Mouse (Mus musculus) hindbrain, embryonic 15.5 days (tissue): ENCODE results near the gene Zbtb20. TPM values are rescaled to one million over a fixed set of nuclear protein-coding genes. Genes with fewer than 3 reads are reported as not detected.

Experiments
- ATAC-seq: fragments of 200-750 bp; cut with Nextera tagmentation; 2 replicates; pipeline ENCODE4 v1.8.0; 2017; ENCODE audit warnings: low read depth, moderate number of reproducible peaks, moderate TSS enrichment; ENCODE audit not compliant: low FRiP score
- H3K27ac ChIP-seq: fragments of 300-500 bp; sonication (generic); replicated peaks from 2 replicates; pipeline ENCODE4 v1.5.1; 2015; ENCODE audit warnings: mild to moderate bottlenecking, inconsistent platforms
- H3K27me3 ChIP-seq: fragments of 300-500 bp; sonication (generic); 2 replicates; pipeline ENCODE4 v1.6.1; 2015; ENCODE audit warnings: control low read depth, inconsistent platforms
- H3K36me3 ChIP-seq: fragments of 300-500 bp; sonication (generic); 2 replicates; pipeline ENCODE4 v1.6.1; 2015; ENCODE audit warnings: control low read depth, inconsistent platforms
- H3K4me1 ChIP-seq: fragments of 300-500 bp; sonication (generic); replicated peaks from 2 replicates; pipeline ENCODE4 v1.6.1; 2015; ENCODE audit warnings: control low read depth, inconsistent platforms
- H3K4me2 ChIP-seq: fragments of 300-500 bp; sonication (generic); 2 replicates; pipeline ENCODE4 v1.6.1; 2015; ENCODE audit warnings: moderate library complexity, mild to moderate bottlenecking, inconsistent platforms
- H3K4me3 ChIP-seq: fragments of 300-500 bp; sonication (generic); 2 replicates; pipeline ENCODE4 v1.5.1; 2015; ENCODE audit warnings: mild to moderate bottlenecking, inconsistent platforms
- H3K9ac ChIP-seq: fragments of 300-500 bp; sonication (generic); 2 replicates; pipeline ENCODE4 v1.6.1; 2015; ENCODE audit warnings: inconsistent platforms
- H3K9me3 ChIP-seq: fragments of 300-500 bp; sonication (generic); 2 replicates; pipeline ENCODE4 v1.6.1; 2016; ENCODE audit warnings: control low read depth, inconsistent platforms
- WGBS: fragments of 180-500 bp; shearing (Covaris S2); methylation state at CpG from one replicate; pipeline ENCODE4 v1.1.7; 2015; 5-methylcytosine and 5-hydroxymethylcytosine counted together
- polyA plus RNA-seq: library from polyadenylated mRNA; unstranded; fragments of >200 nt; fragmentation: Nextera tagmentation; extraction: Ambion mirVana; gene quantifications from 2 replicates; pipeline ENCODE4 v1.2.1, GENCODE M21; 2015

Zbtb20 gene
- polyA plus RNA-seq, 1 experiment from 2014 or later = 60.9 TPM

DNA sequence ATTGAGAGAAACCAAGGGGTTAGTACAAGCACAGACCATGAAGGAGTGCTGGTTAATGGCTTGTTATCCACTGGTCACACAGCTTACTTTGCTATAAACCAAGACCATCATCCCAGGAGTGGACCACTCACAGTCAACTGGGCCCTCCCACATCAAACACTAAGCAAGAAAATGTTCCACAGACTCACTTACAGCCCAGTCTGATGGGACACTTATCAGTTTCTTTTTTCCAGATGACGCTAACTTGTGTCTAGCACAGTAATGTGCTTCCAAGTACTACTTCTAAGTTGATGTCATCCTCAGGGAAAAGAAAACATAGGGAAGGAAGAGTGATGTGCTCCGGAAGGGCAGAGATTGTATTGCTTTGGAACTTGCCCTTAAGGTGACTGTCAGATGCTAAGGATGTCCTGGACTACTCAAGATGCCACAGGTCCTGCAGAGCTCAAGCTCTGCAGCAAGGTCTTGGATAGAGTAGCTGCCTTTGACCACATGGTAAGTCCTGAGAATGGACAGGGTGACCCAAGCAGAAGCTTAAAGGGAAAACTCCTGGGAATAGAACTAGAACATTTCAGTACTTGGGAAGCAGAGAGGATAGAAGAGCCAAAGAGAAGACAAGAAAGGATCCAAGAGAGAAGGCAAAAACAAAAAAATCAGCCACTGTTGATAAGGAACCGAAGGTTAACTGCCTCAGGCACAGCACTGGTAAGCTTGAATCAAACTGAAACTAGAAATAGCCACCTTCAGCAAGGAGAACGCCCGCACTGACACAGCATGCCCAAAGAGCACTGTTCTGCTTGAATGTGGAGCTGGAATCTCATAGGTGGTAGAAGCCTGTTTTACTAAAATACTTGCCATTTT lies 556.1 kb downstream of the Zbtb20 start:
- Histone ChIP-seq H3K9ac (no peak overlapping the region), H3K9me3 (no peaks in the 10 kb centered on the region), H3K4me2 (no peak overlapping the region), H3K27ac (no peak overlapping the region), H3K4me1 (no peaks in the 10 kb centered on the region), H3K27me3 (no peaks in the 10 kb centered on the region), H3K36me3 (no peaks in the 10 kb centered on the region), H3K4me3 (no peak overlapping the region)
- WGBS = 92% methylated on average over 5 of the region's 5 CpGs
- no peak for ATAC-seq

DNA sequence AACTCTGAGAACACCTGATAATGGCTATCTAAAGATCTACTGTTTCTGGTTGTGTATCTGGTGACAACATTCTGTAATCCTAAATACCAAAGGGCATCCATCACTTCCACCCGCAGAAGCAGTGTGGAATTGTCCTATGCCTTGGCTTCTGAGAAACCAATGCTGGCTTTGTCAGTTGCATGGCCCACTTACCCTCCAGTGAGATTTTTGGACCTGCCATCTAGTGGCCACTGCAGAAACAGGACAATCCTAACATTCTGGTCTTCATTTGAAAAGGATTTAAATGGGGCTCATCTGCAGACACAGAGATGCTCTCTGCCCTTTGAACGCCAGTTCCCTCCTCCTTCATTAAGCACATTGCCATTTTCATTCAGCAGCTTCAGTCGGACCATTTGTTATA lies 559.3 kb downstream of the Zbtb20 start:
- Histone ChIP-seq H3K4me1 (no peaks in the 10 kb centered on the region), H3K27ac (no peak overlapping the region), H3K27me3 (no peaks in the 10 kb centered on the region), H3K4me2 (no peak overlapping the region), H3K4me3 (no peak overlapping the region), H3K9ac (no peak overlapping the region), H3K9me3 (no peaks in the 10 kb centered on the region), H3K36me3 (no peaks in the 10 kb centered on the region)
- WGBS = 39% methylated on average over 3 of the region's 3 CpGs
- no peak for ATAC-seq

DNA sequence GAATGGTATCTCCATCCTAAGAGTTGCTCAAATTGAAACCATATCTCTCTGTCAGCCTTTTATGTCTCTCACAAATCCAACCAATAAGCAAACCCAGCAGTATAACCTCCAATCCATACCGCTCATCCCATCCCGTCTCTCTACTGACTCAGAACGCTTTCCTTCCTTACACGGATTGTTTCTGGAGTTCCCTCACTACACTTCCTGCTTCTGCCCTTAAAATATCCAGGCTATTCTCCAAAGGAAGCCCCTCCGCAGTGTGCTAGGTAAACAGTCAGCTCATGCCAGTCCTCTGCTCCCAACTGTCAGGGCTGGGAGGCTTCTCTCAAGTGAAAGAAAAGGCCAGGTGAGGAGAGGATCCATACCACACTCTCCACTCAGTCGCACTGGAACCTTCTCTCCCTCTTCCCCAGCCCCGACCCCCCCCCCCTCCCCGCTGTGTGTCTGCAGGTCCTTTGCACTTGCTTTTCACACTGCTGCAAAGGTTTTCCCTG lies 563.2 kb downstream of the Zbtb20 start:
- Histone ChIP-seq H3K27ac (no peak overlapping the region), H3K36me3 (no peaks in the 10 kb centered on the region), H3K4me1 (0 out of 2 replicates have a peak, but pooled peaks cover 4% of the 10 kb centered on the region), H3K4me3 (no peak overlapping the region), H3K9ac (no peak overlapping the region), H3K9me3 (no peaks in the 10 kb centered on the region), H3K27me3 (no peaks in the 10 kb centered on the region), H3K4me2 (no peak overlapping the region)
- WGBS = 77% methylated on average over 8 of the region's 8 CpGs
- ATAC-seq = no peak

DNA sequence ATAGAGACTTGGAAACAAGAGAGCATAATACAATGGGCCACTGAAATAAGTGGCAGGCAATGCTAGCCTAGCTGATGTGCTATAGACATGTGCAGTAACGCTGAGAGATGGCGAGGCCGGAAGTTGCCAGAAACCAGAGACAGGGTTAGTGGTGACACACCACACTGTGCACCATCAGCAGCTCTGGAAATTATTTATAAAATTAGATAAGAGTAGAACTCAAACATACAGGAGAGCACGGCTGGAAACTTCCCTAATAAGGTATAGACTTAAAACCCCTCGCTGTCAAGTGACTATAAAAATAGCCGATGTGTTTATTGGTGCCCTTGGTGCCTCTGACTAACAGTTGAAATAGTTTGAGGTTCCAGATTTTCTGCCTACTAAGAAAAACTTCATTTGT lies 565.7 kb downstream of the Zbtb20 start:
- H3K4me3 ChIP-seq = no peak overlapping the region
- H3K27ac ChIP-seq = no peak overlapping the region
- no peaks in the 10 kb centered on the region for H3K9me3 ChIP-seq
- H3K4me1 ChIP-seq = 0 out of 2 replicates have a peak, but pooled peaks cover 4% of the 10 kb centered on the region
- H3K27me3 ChIP-seq = no peaks in the 10 kb centered on the region
- H3K4me2 ChIP-seq = no peak overlapping the region
- ATAC-seq = no peak
- no peak overlapping the region for H3K9ac ChIP-seq
- no peaks in the 10 kb centered on the region for H3K36me3 ChIP-seq
- 91% methylated on average over 6 of the region's 6 CpGs for WGBS

DNA sequence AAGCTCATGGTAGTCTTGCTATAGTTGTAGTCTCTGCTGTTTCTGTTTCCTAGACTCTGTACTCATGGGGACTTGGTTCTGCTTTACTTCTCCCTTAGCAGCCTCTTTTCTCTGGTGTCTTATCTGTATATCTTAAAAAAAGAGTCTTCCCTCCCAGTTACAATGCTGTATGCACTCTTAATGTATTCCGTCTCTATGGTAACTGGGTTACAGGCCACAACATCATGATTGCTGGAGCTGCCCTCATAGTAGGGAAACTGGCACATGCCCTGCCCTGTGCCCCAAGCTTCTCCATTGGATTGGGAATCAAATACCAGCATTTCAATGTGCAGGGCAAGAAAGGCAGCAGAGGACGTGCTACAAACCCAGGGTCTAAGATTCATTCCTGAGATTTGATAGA lies 567.4 kb downstream of the Zbtb20 start:
- H3K9me3 ChIP-seq = no peaks in the 10 kb centered on the region
- H3K4me3 ChIP-seq = no peak overlapping the region
- no peak for ATAC-seq
- H3K4me1 ChIP-seq = 0 out of 2 replicates have a peak, but pooled peaks cover 4% of the 10 kb centered on the region
- no peak overlapping the region for H3K4me2 ChIP-seq
- H3K27ac ChIP-seq = no peak overlapping the region
- WGBS = 74% methylated on average over 2 of the region's 2 CpGs
- no peaks in the 10 kb centered on the region for H3K27me3 ChIP-seq
- no peaks in the 10 kb centered on the region for H3K36me3 ChIP-seq
- H3K9ac ChIP-seq = no peak overlapping the region

DNA sequence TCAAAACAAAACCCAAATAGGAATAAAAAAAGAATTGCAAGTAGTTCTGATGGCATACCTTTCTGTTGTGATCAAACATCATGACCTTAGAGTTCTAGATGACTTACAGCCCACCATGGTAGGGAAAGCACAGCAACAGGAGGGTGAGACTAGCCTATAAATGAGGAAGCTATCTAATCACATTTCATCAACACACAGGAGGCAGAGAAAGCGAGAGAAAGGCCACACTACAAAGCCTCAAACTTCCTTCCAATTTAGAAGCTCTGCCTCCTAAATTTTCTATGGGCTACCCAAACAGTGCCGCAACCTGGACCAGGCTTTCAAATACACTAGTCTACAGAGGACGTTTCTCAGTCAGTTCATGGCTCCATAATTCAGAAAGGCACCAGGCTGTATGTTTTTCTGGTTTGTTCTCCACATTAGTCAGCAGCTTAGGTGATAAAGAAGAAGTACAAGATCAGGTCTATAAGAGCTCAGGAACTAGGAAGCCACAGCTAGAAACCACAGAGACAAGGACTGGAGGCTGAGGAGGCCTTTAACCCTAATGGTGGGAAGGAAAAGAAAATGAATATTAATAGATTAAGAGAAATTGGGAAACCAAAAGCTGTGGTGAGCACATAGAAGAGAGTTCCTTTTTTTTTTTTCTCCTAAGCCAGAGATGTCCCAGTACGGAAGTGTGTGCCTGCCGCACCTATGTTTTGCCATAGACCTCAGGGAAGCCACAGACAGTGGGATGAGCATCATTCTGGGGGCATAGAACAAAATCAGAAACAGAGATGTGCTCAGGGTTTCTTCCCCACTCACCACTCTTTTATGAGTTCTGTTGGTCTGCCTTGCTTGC lies 572.7 kb downstream of the Zbtb20 start:
- H3K9me3 ChIP-seq = no peaks in the 10 kb centered on the region
- no peak for ATAC-seq
- no peaks in the 10 kb centered on the region for H3K36me3 ChIP-seq
- H3K4me2 ChIP-seq = no peak overlapping the region
- no peaks in the 10 kb centered on the region for H3K27me3 ChIP-seq
- H3K27ac ChIP-seq = no peak overlapping the region
- WGBS = 89% methylated on average over 5 of the region's 5 CpGs
- H3K4me1 ChIP-seq = no peaks in the 10 kb centered on the region
- no peak overlapping the region for H3K9ac ChIP-seq
- no peak overlapping the region for H3K4me3 ChIP-seq

DNA sequence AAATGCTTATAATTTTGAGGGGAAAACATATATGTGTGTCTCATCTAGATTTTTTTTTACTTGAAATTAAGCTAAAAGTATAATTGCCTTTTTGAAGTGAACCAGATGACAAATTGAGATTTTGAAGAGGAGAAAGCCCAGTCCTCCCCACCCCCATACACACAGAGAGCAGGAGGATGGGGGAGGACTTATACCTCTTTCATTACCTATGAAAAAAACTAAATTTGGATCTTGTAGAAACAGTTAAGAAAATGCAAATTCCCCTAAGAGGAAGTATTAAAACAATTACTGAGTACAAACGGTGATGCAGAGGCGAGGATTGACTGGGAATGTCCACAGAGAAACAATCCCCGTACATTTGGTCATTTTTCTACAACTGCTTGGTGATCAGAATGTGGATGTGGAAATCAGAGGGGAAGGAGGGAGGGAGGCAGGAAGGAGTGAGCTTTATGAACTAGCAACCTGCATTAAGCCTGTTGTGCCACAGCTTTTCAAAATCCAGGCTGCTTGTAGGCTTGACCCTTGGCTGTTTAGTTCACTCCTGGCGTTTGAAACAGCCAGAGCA lies 578.8 kb downstream of the Zbtb20 start:
- Histone ChIP-seq H3K4me2 (no peak overlapping the region), H3K9ac (no peak overlapping the region), H3K4me3 (no peak overlapping the region), H3K36me3 (no peaks in the 10 kb centered on the region), H3K9me3 (no peaks in the 10 kb centered on the region), H3K27ac (no peak overlapping the region), H3K27me3 (no peaks in the 10 kb centered on the region), H3K4me1 (0 out of 2 replicates have a peak, but pooled peaks cover 3% of the 10 kb centered on the region)
- no peak for ATAC-seq
- WGBS = 62% methylated on average over 4 of the region's 4 CpGs

DNA sequence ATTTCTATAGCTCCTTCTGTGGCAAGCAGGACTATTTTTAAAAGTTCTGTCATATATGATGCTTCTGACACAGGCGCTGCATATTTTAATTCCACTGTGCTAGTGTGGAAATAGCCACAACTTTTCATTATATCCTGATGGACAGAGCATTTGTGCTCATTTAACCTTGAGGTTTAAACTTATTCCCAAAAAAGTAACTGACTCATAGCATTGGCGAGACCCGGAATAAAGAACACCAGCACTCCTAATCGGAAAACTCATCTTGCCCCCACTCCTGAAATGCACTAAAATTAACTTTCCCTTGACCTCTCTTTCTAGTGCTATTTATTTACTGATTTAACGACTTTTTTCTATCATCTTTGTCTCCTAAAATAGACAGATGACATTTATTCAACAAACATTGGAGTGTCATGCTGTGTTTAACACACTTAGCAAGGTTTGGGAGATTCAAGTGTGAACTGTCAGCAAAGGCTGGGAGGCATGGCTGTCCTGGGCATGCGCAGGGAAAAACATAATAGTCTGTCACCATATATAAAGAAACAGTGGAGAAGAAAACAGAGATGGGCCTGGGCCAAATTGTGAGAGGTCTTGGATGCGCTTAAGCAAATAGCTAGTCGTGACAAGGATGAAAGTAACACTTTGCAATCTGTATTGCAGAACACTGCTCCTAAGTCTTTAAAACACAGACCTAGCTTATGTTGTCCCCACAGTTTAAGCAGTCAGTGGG lies 580.9 kb downstream of the Zbtb20 start:
- Histone ChIP-seq H3K9me3 (no peaks in the 10 kb centered on the region), H3K36me3 (no peaks in the 10 kb centered on the region), H3K4me2 (no peak overlapping the region), H3K4me3 (no peak overlapping the region), H3K27ac (no peak overlapping the region), H3K27me3 (no peaks in the 10 kb centered on the region), H3K9ac (no peak overlapping the region), H3K4me1 (0 out of 2 replicates have a peak, but pooled peaks cover 3% of the 10 kb centered on the region)
- WGBS = 80% methylated on average over 8 of the region's 8 CpGs
- ATAC-seq = no peak

DNA sequence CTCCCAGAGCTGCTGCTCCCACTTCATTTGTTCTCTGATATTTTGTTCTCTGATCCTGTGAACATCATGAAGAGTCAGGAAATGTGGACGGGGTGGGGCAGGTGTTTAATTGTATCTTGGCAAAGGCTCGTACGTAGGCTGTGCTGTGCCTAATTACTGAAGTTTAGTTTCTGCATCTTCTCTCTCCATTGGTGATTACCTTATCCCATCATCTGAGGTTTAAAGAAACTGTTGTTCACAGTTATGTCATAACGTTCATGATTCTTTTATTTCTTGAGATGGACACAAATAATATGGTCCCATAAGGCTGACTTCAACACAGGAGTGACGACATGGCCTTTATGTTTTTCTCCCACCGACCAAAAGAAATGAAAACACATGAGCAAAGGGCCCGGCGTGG lies 582.1 kb downstream of the Zbtb20 start:
- no peak overlapping the region for H3K4me3 ChIP-seq
- no peaks in the 10 kb centered on the region for H3K36me3 ChIP-seq
- WGBS = 81% methylated on average over 8 of the region's 8 CpGs
- no peaks in the 10 kb centered on the region for H3K9me3 ChIP-seq
- no peaks in the 10 kb centered on the region for H3K27me3 ChIP-seq
- no peak overlapping the region for H3K27ac ChIP-seq
- H3K9ac ChIP-seq = no peak overlapping the region
- no peak for ATAC-seq
- H3K4me1 ChIP-seq = peaks cover 8% of the 10 kb centered on the region; the same call in 1 of the 2 replicates
- H3K4me2 ChIP-seq = no peak overlapping the region

DNA sequence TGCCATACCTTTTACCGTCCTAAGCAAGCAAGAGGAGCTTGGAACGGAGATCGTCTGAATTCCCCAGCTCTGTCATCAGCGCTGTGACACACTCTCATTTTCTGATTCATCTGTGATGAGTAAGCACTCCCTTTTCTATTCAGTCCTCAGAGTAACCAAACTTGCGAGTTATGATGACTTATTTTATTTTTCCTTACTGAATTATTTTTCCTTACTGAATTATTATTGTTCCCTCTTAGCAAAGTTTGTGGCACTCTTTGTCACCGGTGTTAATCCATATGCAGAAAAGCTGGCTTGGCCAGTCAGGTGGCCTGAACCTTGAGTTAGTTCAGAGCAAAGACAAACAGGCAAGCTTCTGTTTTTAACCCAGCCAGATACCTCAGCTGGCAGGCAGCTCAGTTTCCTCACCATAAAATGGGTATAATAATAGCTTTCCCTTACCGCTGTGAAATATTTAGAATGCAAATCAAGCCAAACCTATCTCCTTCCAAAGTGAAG lies 583.1 kb downstream of the Zbtb20 start:
- no peak overlapping the region for H3K9ac ChIP-seq
- H3K27me3 ChIP-seq = no peaks in the 10 kb centered on the region
- 83% methylated on average over 7 of the region's 7 CpGs for WGBS
- no peaks in the 10 kb centered on the region for H3K9me3 ChIP-seq
- no peak overlapping the region for H3K4me3 ChIP-seq
- no peak for ATAC-seq
- no peaks in the 10 kb centered on the region for H3K36me3 ChIP-seq
- H3K27ac ChIP-seq = no peak overlapping the region
- peaks cover 11% of the 10 kb centered on the region for H3K4me1 ChIP-seq
- H3K4me2 ChIP-seq = no peak overlapping the region

DNA sequence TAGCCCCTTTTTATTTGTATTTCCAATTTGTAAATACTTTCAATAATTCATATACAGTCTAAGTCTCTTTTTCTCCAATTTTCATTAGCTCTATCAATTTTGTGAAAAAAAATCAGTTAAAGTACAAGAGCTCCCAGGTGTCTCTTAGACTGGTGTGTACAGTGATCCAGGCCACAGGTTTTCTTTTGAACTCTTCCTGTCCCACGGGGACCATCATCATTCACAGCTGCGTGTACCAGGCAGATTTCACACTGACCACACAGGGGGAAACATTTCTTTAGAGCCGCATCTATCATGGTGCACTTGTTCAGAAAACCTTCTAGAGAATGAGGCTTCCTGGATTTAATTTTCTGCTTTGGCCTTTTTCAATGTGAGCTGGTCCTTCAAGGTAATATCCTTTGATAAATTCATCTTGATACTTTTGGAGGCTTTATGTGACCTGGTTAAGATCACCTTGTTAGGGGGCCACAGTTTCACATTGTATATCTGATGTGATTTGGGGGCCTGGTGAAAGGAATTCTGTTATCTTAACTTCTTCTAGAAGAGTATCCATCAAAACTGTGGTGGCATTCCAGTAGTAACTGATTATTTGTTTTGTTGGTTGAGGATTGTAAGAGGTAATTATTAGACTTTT lies 586.2 kb downstream of the Zbtb20 start:
- Histone ChIP-seq H3K9ac (no peak overlapping the region), H3K4me1 (peaks cover 30% of the 10 kb centered on the region), H3K9me3 (no peaks in the 10 kb centered on the region)

More for the DNA sequence above, 586.2 kb downstream of the Zbtb20 start:
- ATAC-seq = no peak
- H3K4me2 ChIP-seq = no peak overlapping the region
- H3K36me3 ChIP-seq = no peaks in the 10 kb centered on the region
- H3K4me3 ChIP-seq = no peak overlapping the region
- 78% methylated on average over 3 of the region's 3 CpGs for WGBS
- no peak overlapping the region for H3K27ac ChIP-seq
- H3K27me3 ChIP-seq = no peaks in the 10 kb centered on the region
